Mouse (Mus musculus) liver, adult 2 months (tissue): Measurements from ENCODE around the gene Mrnip. TPM values are rescaled to one million over a fixed set of nuclear protein-coding genes. Genes with fewer than 3 reads are reported as not detected.

ENCODE experiments used
- DNase-seq: peaks from one replicate; pipeline ENCODE4 v3.0.0-alpha.2; 2011; ENCODE audit warnings: low read depth, low spot score; ENCODE audit errors: extremely low read depth
- H3K27ac ChIP-seq: fragments of 200-500 bp; replicated peaks from 2 replicates; pipeline ENCODE4 v1.5.1; 2012; ENCODE audit warnings: low read depth, mild to moderate bottlenecking, control low read depth, inconsistent platforms, low read length; ENCODE audit not compliant: insufficient read depth
- H3K27me3 ChIP-seq: fragments of 200-500 bp; 2 replicates; pipeline ENCODE4 v1.6.1; 2012; ENCODE audit warnings: mild to moderate bottlenecking, moderate library complexity, low read length, inconsistent platforms; ENCODE audit not compliant: control insufficient read depth, insufficient read depth
- H3K36me3 ChIP-seq: fragments of 200-500 bp; 2 replicates; pipeline ENCODE4 v1.6.1; 2012; ENCODE audit warnings: low read length, inconsistent platforms; ENCODE audit not compliant: control insufficient read depth, insufficient read depth
- H3K4me1 ChIP-seq: fragments of 200-500 bp; 2 replicates; pipeline ENCODE4 v1.6.1; 2011; ENCODE audit warnings: low read length; ENCODE audit not compliant: control insufficient read depth, insufficient read depth
- H3K4me3 ChIP-seq: fragments of 200-500 bp; 2 replicates; pipeline ENCODE4 v1.5.1; 2011; ENCODE audit warnings: low read depth, mild to moderate bottlenecking, control low read depth, low read length, moderate library complexity; ENCODE audit not compliant: insufficient read depth
- H3K79me2 ChIP-seq: fragments of 200-500 bp; 2 replicates; pipeline ENCODE4 v1.6.1; 2012; ENCODE audit warnings: inconsistent platforms, mild to moderate bottlenecking, low read length, moderate library complexity; ENCODE audit not compliant: control insufficient read depth, insufficient read depth
- H3K9ac ChIP-seq: fragments of 200-500 bp; 2 replicates; pipeline ENCODE4 v1.6.1; 2012; ENCODE audit warnings: low read depth, mild to moderate bottlenecking, control low read depth, inconsistent platforms, low read length
- CTCF ChIP-seq: fragments of 200-500 bp; IDR thresholded peaks from 2 replicates; pipeline ENCODE4 v1.5.1; 2011; ENCODE audit warnings: low read depth, low read length, control low read depth
- POLR2A ChIP-seq: fragments of 200-500 bp; IDR thresholded peaks from 2 replicates; pipeline ENCODE4 v1.6.1; 2011; ENCODE audit warnings: low read length, control low read depth; ENCODE audit not compliant: insufficient read depth; ENCODE audit errors: extremely low read depth
- WGBS: fragments of 180-500 bp; shearing (Covaris S2); methylation state at CpG from one replicate; pipeline ENCODE4 v1.1.7; 2018; 5-methylcytosine and 5-hydroxymethylcytosine counted together
- polyA plus RNA-seq: library from polyadenylated mRNA; depleted of rRNA; stranded (reverse); fragments of >200 nt; gene quantifications from 2 replicates; pipeline ENCODE4 v1.2.3, GENCODE M21; 2012
- total RNA-seq: library from RNA; depleted of rRNA; stranded (reverse); fragments of >200 nt; gene quantifications from 2 replicates; pipeline ENCODE4 v1.2.3, GENCODE M21; 2014

Mrnip gene
- total and polyA plus RNA-seq, 2 experiments: 8.5 to 9.9 TPM

GRCm38 (mm10) chr11:50178532-50179488 is 4.6 kb downstream of the Mrnip start:
- H3K27ac ChIP-seq: peak overlapping the region; percentile 82
- 52% methylated on average over 5 of the region's 5 CpGs for WGBS
- H3K9ac ChIP-seq: no peak overlapping the region

GRCm38 (mm10) chr11:50180478-50181231 is 6.4 kb downstream of the Mrnip start:
- H3K4me1 ChIP-seq: peaks cover 57% of the 10 kb centered on the region
- no peaks in the 10 kb centered on the region for H3K79me2 ChIP-seq
- DNase-seq: peak; percentile 86
- no peak overlapping the region for H3K4me3 ChIP-seq
- H3K27me3 ChIP-seq: no peaks in the 10 kb centered on the region
- no peaks in the 10 kb centered on the region for H3K36me3 ChIP-seq
- H3K9ac ChIP-seq: no peak overlapping the region
- TF ChIP-seq CTCF (no peak), POLR2A (no peak)
- H3K27ac ChIP-seq: peak overlapping the region; percentile 23; the same call in 1 of the 2 replicates
- WGBS: 59% methylated on average over 6 of the region's 6 CpGs

More at GRCm38 (mm10) chr11:50178532-50179488, 4.6 kb downstream of the Mrnip start:
- Histone ChIP-seq H3K79me2 (no peaks in the 10 kb centered on the region), H3K27me3 (no peaks in the 10 kb centered on the region), H3K4me1 (peaks cover 53% of the 10 kb centered on the region), H3K36me3 (no peaks in the 10 kb centered on the region), H3K4me3 (no peak overlapping the region)
- TF ChIP-seq POLR2A (no peak), CTCF (no peak)
- DNase-seq: peak; percentile 93

- no peaks in the 10 kb centered on the region for H3K27me3 ChIP-seq
- no peak overlapping the region for H3K9ac ChIP-seq
- TF ChIP-seq POLR2A: no peak
- no peak for TF ChIP-seq CTCF
- H3K36me3 ChIP-seq: no peaks in the 10 kb centered on the region
- WGBS: 11% methylated on average over 4 of the region's 4 CpGs
- H3K4me1 ChIP-seq: peaks cover 55% of the 10 kb centered on the region
- H3K27ac ChIP-seq: peak overlapping the region; percentile 59
- no peak for DNase-seq
- H3K4me3 ChIP-seq: no peak overlapping the region
- H3K79me2 ChIP-seq: no peaks in the 10 kb centered on the region
These were observed 8.5 kb downstream of the Mrnip start for GRCm38 (mm10) chr11:50182702-50183101.

- Histone ChIP-seq H3K36me3 (no peaks in the 10 kb centered on the region), H3K27me3 (no peaks in the 10 kb centered on the region), H3K4me1 (peaks cover 39% of the 10 kb centered on the region), H3K79me2 (no peaks in the 10 kb centered on the region), H3K4me3 (no peak overlapping the region), H3K9ac (no peak overlapping the region), H3K27ac (peak overlapping the region; percentile 72)
- DNase-seq: peak; percentile 99
- TF ChIP-seq CTCF (no peak), POLR2A (no peak)
- 20% methylated on average over 3 of the region's 3 CpGs for WGBS
These were observed 10.5 kb downstream of the Mrnip start for GRCm38 (mm10) chr11:50184788-50185187.

- no peak overlapping the region; the same call in 1 of the 2 replicates for H3K9ac ChIP-seq
These were observed 14.4 kb downstream of the Mrnip start for GRCm38 (mm10) chr11:50188682-50189081.

More at GRCm38 (mm10) chr11:50188682-50189081, 14.4 kb downstream of the Mrnip start:
- WGBS: 14% methylated on average over 7 of the region's 7 CpGs
- no peak for TF ChIP-seq CTCF
- TF ChIP-seq POLR2A: no peak
- peak overlapping the region; percentile 63 for H3K27ac ChIP-seq
- H3K36me3 ChIP-seq: no peaks in the 10 kb centered on the region
- H3K27me3 ChIP-seq: no peaks in the 10 kb centered on the region
- no peaks in the 10 kb centered on the region for H3K79me2 ChIP-seq
- DNase-seq: peak; percentile 71
- peak overlapping the region; percentile 17; the same call in 1 of the 2 replicates for H3K4me3 ChIP-seq
- H3K4me1 ChIP-seq: peaks cover 22% of the 10 kb centered on the region
